8 mouse cellular contexts compared by ENCODE assay signal in the genomic region with DNA sequence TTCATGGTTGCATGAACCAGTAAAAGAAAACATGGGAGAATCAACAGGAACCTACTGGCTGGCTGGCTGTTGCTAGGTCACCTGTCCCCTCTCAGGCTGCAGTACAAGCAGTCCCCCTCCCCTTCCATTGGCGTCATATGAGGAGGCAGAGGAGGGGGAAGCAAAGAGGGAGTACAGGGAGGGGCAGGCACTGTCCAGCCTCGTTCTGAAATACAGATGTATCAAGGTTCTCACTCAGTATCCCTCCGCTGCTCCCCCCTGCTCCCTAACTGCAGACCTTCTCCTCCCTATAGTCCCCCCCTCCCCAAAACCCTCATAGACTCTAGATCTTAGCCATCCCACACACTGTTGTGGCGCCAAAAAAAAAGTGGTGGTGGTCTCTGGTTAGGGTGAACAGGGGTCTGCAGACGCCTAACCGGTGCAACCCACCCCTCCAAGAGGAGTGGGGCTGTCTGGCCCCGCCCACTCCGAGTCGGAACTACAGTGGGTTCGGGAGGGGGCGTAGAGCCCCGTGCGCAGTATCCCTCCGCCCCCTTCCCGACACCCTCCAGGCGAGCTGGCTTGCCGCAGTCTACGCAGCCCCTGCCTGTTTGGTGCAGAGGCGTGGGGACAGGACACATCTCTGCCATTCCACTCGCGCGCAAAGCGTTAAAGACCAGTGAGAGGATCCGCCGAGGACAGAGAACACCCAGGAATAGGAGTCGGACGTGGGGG. TPM values are rescaled to one million over a fixed set of nuclear protein-coding genes. Genes with fewer than 3 reads are reported as not detected.
DNase-seq lines count a peak whose midpoint lies in the region; ATAC-seq lines count a peak whose summit lies in the region.
"Not testable (repeated sequence)": the region's sequence is repeated elsewhere in the genome, so short reads cannot be mapped to it uniquely, and the experiment has no call there.

No protein-coding gene starts in this region.

- ATAC-seq in intestine, embryonic 15.5 days = peak; percentile 92

- peak overlapping the region; percentile 64 for H3K4me2 ChIP-seq in intestine, embryonic 15.5 days (replicated peaks)

- H3K9ac ChIP-seq in intestine, embryonic 15.5 days = peak overlapping the region; percentile 45; the same call in 1 of the 2 replicates

- 23% methylated on average over 26 of the region's 27 CpGs for WGBS in intestine, embryonic 15.5 days

- peak overlapping the region; percentile 50 for H3K4me3 ChIP-seq in intestine, embryonic 15.5 days (replicated peaks)

- not testable (repeated sequence) for H3K27me3 ChIP-seq in intestine, embryonic 15.5 days (replicated peaks)

- H3K36me3 ChIP-seq in intestine, embryonic 15.5 days = not testable (repeated sequence)

- H3K27ac ChIP-seq in intestine, embryonic 15.5 days = not testable (repeated sequence)

- not testable (repeated sequence) for H3K9me3 ChIP-seq in intestine, embryonic 15.5 days

- peak; percentile 61 for DNase-seq in adrenal gland, adult 2 months
- DNase-seq in embryo, embryonic 10.5 days (ENCODE audit: low spot score) = peak; percentile 73
- DNase-seq in gastrocnemius, postnatal 4 days (ENCODE audit: low spot score in 2 of 2) = peak; percentile 34 to 59
- DNase-seq in left cerebral cortex, adult 8-10 months (ENCODE audit: low spot score in 2 of 2) = peak; percentile 35 to 61
- peak; percentile 21 for DNase-seq in lung, postnatal 14 days
- DNase-seq in ovary, postnatal 36 days (ENCODE audit: low spot score) = peak; percentile 71
- peak; percentile 72 to 81 for DNase-seq in thymus, postnatal 36 days

- not testable (repeated sequence) for H3K4me1 ChIP-seq in intestine, embryonic 15.5 days (replicated peaks)

RNA-seq across cellular contexts. Expression of a gene that starts 1.6 kb away (rescaled TPM):
- 10 to 100 TPM; 15.4 to 24.2 TPM for total RNA-seq in adrenal gland, adult 2 months (2021)
- polyA plus RNA-seq in adrenal gland, adult 2 months (2012; rRNA removed) = 2.2 and 4.5 TPM in 2 replicates
- 10 to 100 TPM; 33.0 to 40.2 TPM for total RNA-seq in gastrocnemius, postnatal 4 days (2021)
- polyA plus RNA-seq in intestine, embryonic 15.5 days (2015; fragmentation: Nextera tagmentation; extraction: Ambion mirVana) = 32.6 and 35.7 TPM in 2 replicates
- total RNA-seq in left cerebral cortex, adult 8-10 months (2022) = 10 to 100 TPM; 59.8 to 72.1 (median 67.6) TPM

RNA-seq across cellular contexts. Expression of a gene that starts 43.1 kb away (rescaled TPM):
- 10 to 100 TPM; 21.9 to 30.6 TPM for total RNA-seq in adrenal gland, adult 2 months (2021)
- polyA plus RNA-seq in adrenal gland, adult 2 months (2012; rRNA removed) = 10.2 and 21.5 TPM in 2 replicates
- 10 to 100 TPM; 16.4 to 21.1 TPM for total RNA-seq in gastrocnemius, postnatal 4 days (2021)
- polyA plus RNA-seq in intestine, embryonic 15.5 days (2015; fragmentation: Nextera tagmentation; extraction: Ambion mirVana) = 17.9 and 18.9 TPM in 2 replicates
- total RNA-seq in left cerebral cortex, adult 8-10 months (2022) = 100 to 1,000 TPM; 178 to 211 (median 189) TPM

RNA-seq across cellular contexts. Expression of a gene that starts 53.2 kb away (rescaled TPM):
- 10 to 100 TPM in 1 of 2 experiments, 1 to 10 TPM in 1; 9.8 to 24.1 TPM for total RNA-seq in adrenal gland, adult 2 months (2021)
- 0.38 and 0.57 TPM in 2 replicates for polyA plus RNA-seq in adrenal gland, adult 2 months (2012; rRNA removed)
- total RNA-seq in gastrocnemius, postnatal 4 days (2021) = 1 to 10 TPM; 9.1 to 9.7 TPM
- 6.8 and 7.2 TPM in 2 replicates for polyA plus RNA-seq in intestine, embryonic 15.5 days (2015; fragmentation: Nextera tagmentation; extraction: Ambion mirVana)
- total RNA-seq in left cerebral cortex, adult 8-10 months (2022) = 10 to 100 TPM; 39.1 to 47.5 (median 40.0) TPM

RNA-seq across cellular contexts. Expression of a gene that starts 53.2 kb away (rescaled TPM):
- 100 to 1,000 TPM in 1 of 2 experiments, 10 to 100 TPM in 1; 66.2 to 130 TPM for total RNA-seq in adrenal gland, adult 2 months (2021)
- 28.7 and 38.8 TPM in 2 replicates for polyA plus RNA-seq in adrenal gland, adult 2 months (2012; rRNA removed)
- total RNA-seq in gastrocnemius, postnatal 4 days (2021) = 10 to 100 TPM; 58.5 to 68.3 TPM
- 27.7 and 30.0 TPM in 2 replicates for polyA plus RNA-seq in intestine, embryonic 15.5 days (2015; fragmentation: Nextera tagmentation; extraction: Ambion mirVana)
- total RNA-seq in left cerebral cortex, adult 8-10 months (2022) = 100 to 1,000 TPM; 353 to 382 (median 370) TPM

Comparison
In these comparisons a context has a peak if more than half of its experiments do, and no peak if none do; other contexts are left out.
1. DNase-seq: peak in every context shown above with its lines; median percentile 76 in thymus, postnatal 36 days; 73 in embryo, embryonic 10.5 days; 71 in ovary, postnatal 36 days; 61 in adrenal gland, adult 2 months; 48 in left cerebral cortex, adult 8-10 months; 46 in gastrocnemius, postnatal 4 days; 21 in lung, postnatal 14 days.
2. RNA of a gene that starts 43.1 kb away (total RNA-seq): 178 to 211 TPM in left cerebral cortex, adult 8-10 months; 21.9 to 30.6 TPM in adrenal gland, adult 2 months and 16.4 to 21.1 TPM in gastrocnemius, postnatal 4 days; every median in the first group is over 4 times any median in the second.